Mouse (Mus musculus): ENCODE data around the gene Cntn1. TPM values are rescaled to one million over a fixed set of nuclear protein-coding genes. Genes with fewer than 3 reads are reported as not detected.

Cntn1 gene
- polyA plus RNA-seq, 1 experiment from 2014 or later = 0.66 TPM

GRCm38 (mm10) chr15:92364153-92364552 is 313.2 kb downstream of the Cntn1 start:
- Histone ChIP-seq H3K4me3 (no peak overlapping the region), H3K9me3 (no peaks in the 10 kb centered on the region), H3K27me3 (no peaks in the 10 kb centered on the region), H3K4me2 (no peak overlapping the region), H3K27ac (no peak overlapping the region), H3K4me1 (peaks cover 6% of the 10 kb centered on the region; the same call in 1 of the 2 replicates), H3K9ac (no peak overlapping the region), H3K36me3 (no peaks in the 10 kb centered on the region)
- WGBS = 43% methylated on average over 6 of the region's 6 CpGs
- ATAC-seq (ENCODE audit: borderline replicate concordance, extremely low read depth, low FRiP score, low TSS enrichment) = no peak

- H3K27me3 ChIP-seq = no peaks in the 10 kb centered on the region
- no peak overlapping the region for H3K9ac ChIP-seq
- ATAC-seq (ENCODE audit: borderline replicate concordance, extremely low read depth, low FRiP score, low TSS enrichment) = no peak
- no peaks in the 10 kb centered on the region for H3K9me3 ChIP-seq
- no peak overlapping the region for H3K4me3 ChIP-seq
- H3K27ac ChIP-seq = no peak overlapping the region
- peaks cover 6% of the 10 kb centered on the region; the same call in 1 of the 2 replicates for H3K4me1 ChIP-seq
- H3K4me2 ChIP-seq = no peak overlapping the region
- no peaks in the 10 kb centered on the region for H3K36me3 ChIP-seq
Measured at GRCm38 (mm10) chr15:92364592-92364991, 313.6 kb downstream of the Cntn1 start.

Other genes with a start within 250 kb of the Cntn1 start
- gene Smgc, start 212.9 kb upstream of the Cntn1 start, polyA plus RNA-seq (2015; fragmentation: Nextera tagmentation; extraction: Ambion mirVana) = 0.19 TPM in 1 of 2 replicates, not detected in the other